Mouse (Mus musculus): ENCODE data around the gene Mcm5. TPM values are rescaled to one million over a fixed set of nuclear protein-coding genes. Genes with fewer than 3 reads are reported as not detected.

The Mcm5 gene
- polyA plus RNA-seq, 1 experiment from 2014 or later, result 106 TPM

DNA sequence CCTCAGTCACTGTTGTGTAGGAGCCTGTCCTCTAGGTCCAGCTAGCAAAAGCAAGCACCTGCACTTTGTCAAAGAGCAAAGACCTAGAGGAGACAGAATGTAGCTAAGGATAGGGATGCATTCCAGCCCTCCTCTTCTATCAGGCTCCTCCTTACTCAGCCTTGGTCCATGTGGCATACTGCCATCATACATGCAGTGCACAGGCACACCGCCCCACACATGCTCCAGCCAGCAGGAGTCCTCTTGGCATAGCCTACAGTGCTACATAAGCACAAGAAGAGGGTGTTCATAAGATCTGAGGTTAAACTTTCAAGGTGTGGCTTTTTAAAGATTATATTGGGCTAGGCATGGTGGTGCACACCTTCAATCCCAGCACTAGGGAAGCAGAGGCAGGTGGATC, 34.5 kb upstream of the Mcm5 start:
- Histone ChIP-seq H3K36me3 (ENCODE audit: control insufficient read depth, insufficient read depth, low read length) (no peaks in the 10 kb centered on the region), H3K4me2 (ENCODE audit: low read depth, low read length) (no peak overlapping the region), H3K9me3 (ENCODE audit: control insufficient read depth, low read length) (no peaks in the 10 kb centered on the region), H3K4me3 (ENCODE audit: low read depth, low read length) (no peak overlapping the region), H3K27ac (replicated peaks; ENCODE audit: low read depth, low read length) (no peak overlapping the region), H3K9ac (ENCODE audit: low read depth, low read length) (no peak overlapping the region), H3K27me3 (replicated peaks; ENCODE audit: control insufficient read depth, insufficient read depth, low read length) (no peaks in the 10 kb centered on the region), H3K4me1 (ENCODE audit: control insufficient read depth, insufficient read depth, low read length) (no peaks in the 10 kb centered on the region)
- WGBS, result 67% methylated on average over 1 of the region's 1 CpGs
- no peak for DNase-seq (ENCODE audit: low spot score)
- ATAC-seq (ENCODE audit: low read depth), result no peak

DNA sequence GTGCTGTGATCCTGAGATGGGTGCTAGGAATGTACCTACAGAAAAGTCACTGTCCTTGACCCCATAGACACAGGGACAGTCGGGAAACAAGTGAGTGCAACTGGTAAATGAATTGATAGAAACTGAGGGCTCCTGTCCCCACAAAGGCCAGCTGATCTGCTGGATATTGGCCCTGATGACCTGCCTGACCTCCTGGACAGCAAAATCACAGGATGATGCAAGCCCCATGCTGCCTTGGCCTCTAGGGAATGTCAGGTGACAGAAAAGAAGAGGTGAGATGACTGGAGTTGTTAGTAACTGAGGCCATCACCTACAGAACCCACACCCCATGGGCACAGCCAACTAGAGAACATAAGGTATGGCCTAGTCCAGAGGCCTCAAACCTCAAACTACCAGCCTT, 31.2 kb upstream of the Mcm5 start:
- no peak overlapping the region for H3K4me3 ChIP-seq (ENCODE audit: low read depth, low read length)
- H3K36me3 ChIP-seq (ENCODE audit: control insufficient read depth, insufficient read depth, low read length), result no peaks in the 10 kb centered on the region
- no peak overlapping the region for H3K27ac ChIP-seq (replicated peaks; ENCODE audit: low read depth, low read length)
- ATAC-seq (ENCODE audit: low read depth) (no peak), DNase-seq (ENCODE audit: low spot score) (no peak)
- H3K9ac ChIP-seq (ENCODE audit: low read depth, low read length), result no peak overlapping the region
- H3K4me2 ChIP-seq (ENCODE audit: low read depth, low read length), result no peak overlapping the region
- 80% methylated on average over 1 of the region's 1 CpGs for WGBS
- H3K4me1 ChIP-seq (ENCODE audit: control insufficient read depth, insufficient read depth, low read length), result no peaks in the 10 kb centered on the region
- no peaks in the 10 kb centered on the region for H3K27me3 ChIP-seq (replicated peaks; ENCODE audit: control insufficient read depth, insufficient read depth, low read length)
- no peaks in the 10 kb centered on the region for H3K9me3 ChIP-seq (ENCODE audit: control insufficient read depth, low read length)

DNA sequence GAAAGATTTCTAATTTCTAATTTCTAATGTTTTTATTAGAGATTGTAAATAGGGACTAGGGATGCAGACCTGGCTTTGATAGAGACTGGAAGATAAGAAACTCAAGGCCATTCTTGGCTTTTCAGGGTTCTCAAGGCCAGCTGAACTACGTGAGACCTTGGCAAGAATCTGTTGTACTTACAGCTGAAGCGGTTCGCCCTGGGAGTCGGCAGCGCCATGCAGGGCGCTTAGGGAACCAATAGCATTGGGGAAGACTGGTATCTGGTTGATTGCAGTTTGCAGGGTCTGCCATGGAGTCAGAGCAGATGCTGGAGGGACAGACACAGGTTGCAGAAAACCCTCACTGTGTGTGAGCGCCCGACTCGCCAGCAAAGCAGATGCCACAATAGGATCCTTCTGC, 30.5 kb upstream of the Mcm5 start:
- H3K4me1 ChIP-seq (ENCODE audit: control insufficient read depth, insufficient read depth, low read length), result no peaks in the 10 kb centered on the region
- 96% methylated on average over 9 of the region's 9 CpGs for WGBS
- no peak overlapping the region for H3K4me2 ChIP-seq (ENCODE audit: low read depth, low read length)
- H3K27me3 ChIP-seq (replicated peaks; ENCODE audit: control insufficient read depth, insufficient read depth, low read length), result no peaks in the 10 kb centered on the region
- no peaks in the 10 kb centered on the region for H3K36me3 ChIP-seq (ENCODE audit: control insufficient read depth, insufficient read depth, low read length)
- DNase-seq (ENCODE audit: low spot score) (no peak), ATAC-seq (ENCODE audit: low read depth) (no peak)
- H3K27ac ChIP-seq (replicated peaks; ENCODE audit: low read depth, low read length), result no peak overlapping the region
- no peak overlapping the region for H3K4me3 ChIP-seq (ENCODE audit: low read depth, low read length)
- H3K9ac ChIP-seq (ENCODE audit: low read depth, low read length), result no peak overlapping the region
- H3K9me3 ChIP-seq (ENCODE audit: control insufficient read depth, low read length), result no peaks in the 10 kb centered on the region

DNA sequence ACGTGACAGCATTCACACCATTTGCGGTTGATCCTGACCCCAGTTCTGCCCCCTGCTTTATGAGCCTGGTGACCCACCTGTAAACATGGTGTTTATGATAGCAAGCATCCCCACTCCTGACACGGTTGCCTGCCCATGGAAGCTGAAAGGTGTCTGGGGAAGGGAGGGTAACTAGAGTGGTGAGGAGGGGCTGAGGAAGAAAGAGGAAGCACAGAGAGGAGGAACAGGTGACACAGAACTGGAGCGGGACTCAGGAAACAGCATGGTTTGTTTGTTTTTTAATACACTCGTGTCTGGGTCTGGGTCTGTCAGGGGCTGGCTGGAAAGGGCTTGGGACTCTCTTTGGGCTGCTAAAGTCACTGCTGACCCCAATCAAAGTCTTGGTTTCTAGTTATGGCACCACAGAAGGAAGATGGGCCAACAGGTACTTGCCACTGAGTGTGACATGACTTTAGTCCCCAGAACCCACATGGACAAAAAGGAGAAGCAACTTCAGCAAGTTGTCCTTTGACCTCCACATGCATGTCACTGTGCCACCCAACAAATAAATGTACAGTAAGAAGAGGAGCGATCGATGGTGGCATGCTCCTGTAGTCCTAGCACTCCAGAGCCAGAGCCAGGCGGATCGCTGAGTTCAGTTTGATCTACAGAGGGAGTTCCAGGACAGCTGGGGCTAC, 27.9 kb upstream of the Mcm5 start:
- H3K36me3 ChIP-seq (ENCODE audit: control insufficient read depth, insufficient read depth, low read length), result no peaks in the 10 kb centered on the region
- no peak overlapping the region for H3K4me3 ChIP-seq (ENCODE audit: low read depth, low read length)
- no peak overlapping the region for H3K27ac ChIP-seq (replicated peaks; ENCODE audit: low read depth, low read length)
- no peak for DNase-seq (ENCODE audit: low spot score)
- no peak overlapping the region for H3K4me2 ChIP-seq (ENCODE audit: low read depth, low read length)
- no peaks in the 10 kb centered on the region for H3K27me3 ChIP-seq (replicated peaks; ENCODE audit: control insufficient read depth, insufficient read depth, low read length)
- no peak overlapping the region for H3K9ac ChIP-seq (ENCODE audit: low read depth, low read length)
- no peak for ATAC-seq (ENCODE audit: low read depth)
- no peaks in the 10 kb centered on the region for H3K4me1 ChIP-seq (ENCODE audit: control insufficient read depth, insufficient read depth, low read length)
- 76% methylated on average over 9 of the region's 9 CpGs for WGBS
- H3K9me3 ChIP-seq (ENCODE audit: control insufficient read depth, low read length), result no peaks in the 10 kb centered on the region

DNA sequence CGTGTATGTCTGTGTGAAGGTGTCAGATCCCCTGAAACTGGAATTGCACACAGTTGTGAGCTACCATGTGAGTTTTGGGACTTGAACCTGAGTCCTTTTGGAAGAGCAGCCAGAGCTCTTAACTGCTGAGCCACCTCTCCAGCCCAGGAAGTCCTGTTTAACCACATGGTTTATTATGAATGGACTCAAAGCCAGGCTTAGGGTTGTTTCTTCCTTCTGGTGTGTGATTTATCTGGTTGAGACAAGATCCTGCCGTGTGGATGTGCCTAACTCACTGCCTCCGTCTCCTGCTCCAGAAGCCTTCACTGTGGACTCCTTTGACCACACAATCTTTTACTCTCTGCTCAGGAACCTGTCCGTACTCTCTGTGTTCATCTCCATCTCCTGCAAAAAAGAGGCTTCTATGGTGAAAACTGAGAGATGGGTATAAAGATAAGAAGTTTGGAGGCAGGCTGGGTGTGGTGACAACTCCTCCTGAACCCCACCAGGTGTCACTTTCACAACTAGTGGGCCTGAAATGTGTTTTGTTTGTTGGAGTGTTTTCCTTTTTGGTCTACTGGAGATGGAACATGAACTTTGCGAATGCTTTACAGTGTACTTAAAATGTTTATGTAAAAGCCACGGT, 27.1 kb upstream of the Mcm5 start:
- H3K9ac ChIP-seq (ENCODE audit: low read depth, low read length), result no peak overlapping the region
- no peak overlapping the region for H3K4me3 ChIP-seq (ENCODE audit: low read depth, low read length)
- H3K27me3 ChIP-seq (replicated peaks; ENCODE audit: control insufficient read depth, insufficient read depth, low read length), result no peaks in the 10 kb centered on the region
- 83% methylated on average over 6 of the region's 6 CpGs for WGBS
- DNase-seq (ENCODE audit: low spot score) (no peak), ATAC-seq (ENCODE audit: low read depth) (no peak)
- no peak overlapping the region for H3K4me2 ChIP-seq (ENCODE audit: low read depth, low read length)
- no peaks in the 10 kb centered on the region for H3K9me3 ChIP-seq (ENCODE audit: control insufficient read depth, low read length)
- no peaks in the 10 kb centered on the region for H3K4me1 ChIP-seq (ENCODE audit: control insufficient read depth, insufficient read depth, low read length)
- no peak overlapping the region for H3K27ac ChIP-seq (replicated peaks; ENCODE audit: low read depth, low read length)
- H3K36me3 ChIP-seq (ENCODE audit: control insufficient read depth, insufficient read depth, low read length), result no peaks in the 10 kb centered on the region

DNA sequence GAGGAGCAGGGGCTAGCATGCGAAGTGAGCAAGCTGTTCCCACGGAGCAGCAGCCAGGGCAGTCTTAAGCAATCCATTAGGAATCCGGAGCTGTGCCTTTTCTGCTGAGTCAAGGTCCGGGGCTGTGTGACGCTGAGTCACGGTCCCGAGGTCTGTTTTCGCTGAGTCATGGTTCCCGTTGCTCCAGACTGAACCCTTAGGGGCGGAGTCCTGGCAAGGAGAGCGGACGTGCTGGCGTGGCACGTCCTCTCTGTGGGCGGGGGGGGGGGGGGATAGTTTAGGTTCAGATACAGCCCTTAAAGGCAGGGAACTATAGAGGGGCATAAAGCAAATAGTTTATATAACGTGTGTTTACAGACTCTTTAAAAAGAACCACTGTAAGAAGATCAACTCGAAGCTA, 25.5 kb upstream of the Mcm5 start:
- DNase-seq (ENCODE audit: low spot score) (peak; percentile 97), ATAC-seq (ENCODE audit: low read depth) (peak; percentile 96)
- Histone ChIP-seq H3K36me3 (ENCODE audit: control insufficient read depth, insufficient read depth, low read length) (no peaks in the 10 kb centered on the region), H3K27ac (replicated peaks; ENCODE audit: low read depth, low read length) (no peak overlapping the region), H3K4me2 (ENCODE audit: low read depth, low read length) (peak overlapping the region; percentile 55), H3K9ac (ENCODE audit: low read depth, low read length) (peak overlapping the region; percentile 20; the same call in 1 of the 2 replicates), H3K4me1 (ENCODE audit: control insufficient read depth, insufficient read depth, low read length) (no peaks in the 10 kb centered on the region), H3K27me3 (replicated peaks; ENCODE audit: control insufficient read depth, insufficient read depth, low read length) (no peaks in the 10 kb centered on the region), H3K4me3 (ENCODE audit: low read depth, low read length) (peak overlapping the region; percentile 29), H3K9me3 (ENCODE audit: control insufficient read depth, low read length) (no peaks in the 10 kb centered on the region)
- 6% methylated on average over 17 of the region's 17 CpGs for WGBS

DNA sequence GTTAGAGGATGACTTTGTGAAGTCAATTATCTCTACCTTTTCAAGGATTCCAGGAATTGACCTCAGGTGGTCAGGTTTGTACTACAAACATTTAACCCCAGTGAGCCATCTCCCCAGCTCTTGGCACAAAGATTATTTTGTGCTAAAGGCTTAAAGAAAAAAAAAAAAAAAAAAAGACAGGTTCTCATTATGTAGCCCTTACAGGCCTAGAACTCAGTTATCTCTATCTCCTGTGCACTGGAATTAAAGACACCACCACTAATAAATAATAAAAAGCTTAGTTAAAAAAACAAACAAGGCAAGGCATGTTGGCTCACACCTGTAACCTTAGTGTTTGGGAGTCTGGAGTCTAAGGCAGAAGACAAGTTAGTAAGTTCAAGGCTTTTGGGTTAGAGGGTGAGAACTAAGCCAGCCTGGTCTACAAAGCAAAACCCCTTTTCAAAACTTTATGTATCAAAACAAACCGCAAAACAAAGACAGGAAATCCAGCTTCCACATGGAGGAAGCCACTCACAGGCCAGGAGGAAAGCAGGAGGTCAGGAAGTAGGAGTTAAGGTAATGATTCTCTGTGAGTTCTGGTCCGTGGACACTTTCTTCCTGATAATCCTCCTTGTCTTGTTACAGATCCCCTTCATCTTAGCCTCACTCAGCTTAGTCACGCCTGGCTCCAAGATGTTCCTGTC, 24.8 kb upstream of the Mcm5 start:
- H3K9ac ChIP-seq (ENCODE audit: low read depth, low read length), result no peak overlapping the region
- WGBS, result 68% methylated on average over 3 of the region's 3 CpGs
- H3K4me2 ChIP-seq (ENCODE audit: low read depth, low read length), result peak overlapping the region; percentile 55
- H3K4me1 ChIP-seq (ENCODE audit: control insufficient read depth, insufficient read depth, low read length), result 0 out of 2 replicates have a peak, but pooled peaks cover 5% of the 10 kb centered on the region
- ATAC-seq (ENCODE audit: low read depth), result no peak
- no peak for DNase-seq (ENCODE audit: low spot score)
- no peaks in the 10 kb centered on the region for H3K36me3 ChIP-seq (ENCODE audit: control insufficient read depth, insufficient read depth, low read length)
- no peaks in the 10 kb centered on the region for H3K27me3 ChIP-seq (replicated peaks; ENCODE audit: control insufficient read depth, insufficient read depth, low read length)
- H3K27ac ChIP-seq (replicated peaks; ENCODE audit: low read depth, low read length), result no peak overlapping the region
- no peak overlapping the region for H3K4me3 ChIP-seq (ENCODE audit: low read depth, low read length)
- no peaks in the 10 kb centered on the region for H3K9me3 ChIP-seq (ENCODE audit: control insufficient read depth, low read length)

DNA sequence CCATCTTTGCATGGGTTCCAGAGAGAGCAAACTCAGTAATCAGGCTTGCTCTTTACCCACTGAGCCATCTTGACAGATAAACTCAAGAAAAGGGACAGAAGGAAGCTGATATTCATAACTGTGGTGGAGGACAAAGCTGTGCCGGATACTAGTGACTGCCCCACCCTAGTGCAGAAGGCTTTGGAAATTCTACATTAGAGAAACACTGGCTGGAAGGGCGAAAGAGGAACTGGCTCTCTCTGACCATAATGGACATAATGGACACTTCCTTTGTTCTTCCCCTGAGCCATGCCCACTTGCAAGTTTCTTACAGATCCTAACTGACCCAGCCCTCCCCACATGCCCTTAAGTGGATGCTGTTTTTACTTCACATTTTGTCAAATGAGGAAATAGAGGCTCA, 23.4 kb upstream of the Mcm5 start:
- Histone ChIP-seq H3K27ac (replicated peaks; ENCODE audit: low read depth, low read length) (no peak overlapping the region), H3K4me3 (ENCODE audit: low read depth, low read length) (no peak overlapping the region), H3K9me3 (ENCODE audit: control insufficient read depth, low read length) (no peaks in the 10 kb centered on the region), H3K27me3 (replicated peaks; ENCODE audit: control insufficient read depth, insufficient read depth, low read length) (no peaks in the 10 kb centered on the region), H3K36me3 (ENCODE audit: control insufficient read depth, insufficient read depth, low read length) (no peaks in the 10 kb centered on the region), H3K9ac (ENCODE audit: low read depth, low read length) (no peak overlapping the region), H3K4me1 (ENCODE audit: control insufficient read depth, insufficient read depth, low read length) (0 out of 2 replicates have a peak, but pooled peaks cover 5% of the 10 kb centered on the region), H3K4me2 (ENCODE audit: low read depth, low read length) (no peak overlapping the region)
- ATAC-seq (ENCODE audit: low read depth) (no peak), DNase-seq (ENCODE audit: low spot score) (no peak)
- WGBS, result 64% methylated on average over 2 of the region's 2 CpGs

Data from embryonic facial prominence, embryonic 14.5 days (tissue).